Mouse (Mus musculus) gastrocnemius, adult 8-10 months (tissue): Measurements from ENCODE around the gene Cyth1. TPM values are rescaled to one million over a fixed set of nuclear protein-coding genes. Genes with fewer than 3 reads are reported as not detected.

Source experiments
- DNase-seq, 2 experiments: peaks; one replicate each; pipeline ENCODE4 v3.0.0; 2022; ENCODE audit warnings: low spot score in 2 of 2
- total RNA-seq, 4 experiments: library from RNA; stranded (reverse); gene quantifications; 2 replicates each; pipeline ENCODE4 v1.2.4; 2022

Cyth1 gene
- total RNA-seq, 4 experiments from 2014 or later: 26.6 to 38.4 (median 30.2) TPM

DNA sequence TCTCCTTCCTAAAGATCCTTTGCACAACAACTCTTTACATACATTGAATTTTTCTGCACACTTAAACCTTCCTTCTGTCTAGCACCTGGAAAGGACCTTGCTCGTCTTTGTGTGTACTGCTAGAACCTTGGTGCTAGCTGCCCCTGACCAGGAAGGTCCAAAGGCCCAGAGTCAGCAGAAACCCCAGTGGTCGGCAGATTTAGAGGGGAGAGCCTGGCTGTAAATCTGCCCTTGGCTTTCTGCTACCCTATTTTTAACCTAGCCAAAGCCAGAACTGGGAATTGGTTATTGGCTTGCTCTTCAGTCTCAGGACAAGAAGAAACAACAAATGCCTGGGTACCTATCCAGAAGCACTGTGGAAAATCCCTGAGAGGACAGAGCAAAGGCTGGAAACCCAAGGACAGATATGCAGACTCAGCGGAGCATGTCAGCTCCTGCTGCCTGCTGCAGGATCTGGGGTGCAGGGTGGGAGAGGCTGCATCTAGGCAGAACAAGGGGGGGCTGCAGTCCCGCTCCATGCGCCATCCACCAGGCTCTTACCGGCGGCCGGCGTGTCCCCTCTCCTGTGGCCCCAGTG is 46.5 kb downstream of the Cyth1 start:
- DNase-seq: no peak

DNA sequence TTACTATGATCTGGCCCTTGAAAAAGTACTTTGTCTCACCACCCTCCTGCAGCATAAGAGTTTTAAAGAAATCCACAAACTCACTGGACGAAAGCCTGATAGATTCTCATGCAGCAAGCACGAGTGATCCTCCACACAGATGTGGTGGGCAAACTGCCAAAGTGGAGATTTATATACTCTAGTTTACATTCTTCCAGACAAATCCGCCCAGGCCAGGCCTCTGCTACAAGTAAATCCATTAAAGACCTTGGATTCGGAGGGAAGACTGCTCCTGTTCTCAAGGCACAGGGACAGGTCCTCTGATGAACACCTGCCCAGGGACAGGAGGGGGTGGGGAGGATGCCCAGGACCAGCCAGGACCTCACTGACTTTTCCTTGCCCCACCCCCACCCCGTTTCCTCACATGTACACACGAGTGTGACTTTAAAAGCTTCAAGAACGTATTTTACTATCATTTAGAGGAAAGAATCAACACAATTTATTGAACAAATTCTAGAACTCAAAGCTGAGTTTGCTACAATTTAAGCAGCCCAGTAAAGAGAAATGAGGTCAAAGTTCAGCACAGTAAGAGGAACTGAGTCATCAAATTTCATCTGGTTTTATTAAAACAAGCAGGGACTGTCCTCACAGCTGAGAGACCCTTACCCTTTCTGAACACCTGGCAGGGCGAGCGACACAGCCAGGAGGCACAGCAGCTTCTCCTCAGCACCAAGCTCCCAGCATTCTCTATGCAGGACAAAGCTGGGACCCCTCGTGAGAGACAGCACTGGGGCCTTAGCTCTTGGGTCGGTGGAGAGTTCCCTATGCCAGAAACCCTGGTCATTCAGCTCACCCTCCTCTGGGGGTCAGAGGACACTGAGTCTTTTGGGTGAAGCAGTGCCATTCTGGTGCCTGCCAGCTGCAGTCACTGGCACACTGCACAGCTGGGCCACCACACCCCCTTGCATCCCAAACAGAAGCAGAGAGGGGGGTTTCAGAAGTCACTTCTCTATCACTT is 47.3 kb downstream of the Cyth1 start:
- DNase-seq: no peak

DNA sequence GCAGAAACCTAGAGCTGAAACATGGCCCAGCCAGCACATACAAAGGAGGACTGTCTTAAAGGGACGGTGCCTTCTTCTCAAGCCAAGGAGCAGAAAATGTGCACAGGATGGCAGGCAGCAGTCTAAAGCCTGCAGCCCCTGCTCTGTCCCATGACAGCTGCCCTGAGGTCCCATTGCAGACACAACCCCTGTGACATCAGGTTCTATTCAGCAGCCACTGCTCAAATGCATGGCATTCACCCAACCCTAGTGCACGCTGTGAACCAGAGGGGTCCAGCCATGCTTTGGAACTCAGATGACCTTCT is 50.1 kb downstream of the Cyth1 start:
- no peak for DNase-seq

DNA sequence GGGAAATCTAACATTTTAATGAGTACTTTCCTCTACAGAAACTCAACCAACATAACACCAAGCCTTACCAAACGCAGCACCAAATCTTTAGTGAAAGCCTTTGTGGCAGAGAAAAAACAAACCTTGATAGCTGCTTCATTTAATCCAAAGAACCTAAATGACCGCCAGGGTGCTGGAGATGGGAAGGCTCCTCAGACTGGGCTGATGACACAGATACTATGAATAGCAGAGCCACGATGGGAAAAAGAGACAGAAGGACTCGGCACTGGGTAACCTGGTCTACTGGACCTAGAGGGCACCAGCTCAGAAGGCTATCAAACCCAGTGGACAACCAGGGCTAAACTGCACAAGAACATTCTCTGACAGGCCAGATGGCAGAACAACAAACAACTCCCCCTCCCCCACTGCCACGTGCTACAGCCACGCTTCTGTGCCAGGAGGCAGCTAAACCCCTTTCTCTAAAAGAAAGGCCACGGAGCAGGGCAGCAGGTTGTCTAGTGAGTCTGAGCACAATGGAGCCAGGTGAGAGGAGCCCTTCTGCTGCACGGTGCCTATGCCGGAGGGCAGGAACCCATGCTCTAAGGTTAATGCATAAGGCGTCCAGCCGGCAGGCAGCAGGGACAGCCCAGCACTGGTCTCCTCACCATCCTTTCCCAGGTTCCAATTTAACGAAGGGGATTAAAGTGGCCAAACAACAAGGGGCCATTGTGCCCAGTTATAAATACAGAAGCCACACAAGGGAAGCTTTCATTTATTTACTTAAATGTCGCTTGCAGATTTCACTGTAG is 50.7 kb downstream of the Cyth1 start:
- DNase-seq: peak in 1 of 2 experiments; percentile 24

DNA sequence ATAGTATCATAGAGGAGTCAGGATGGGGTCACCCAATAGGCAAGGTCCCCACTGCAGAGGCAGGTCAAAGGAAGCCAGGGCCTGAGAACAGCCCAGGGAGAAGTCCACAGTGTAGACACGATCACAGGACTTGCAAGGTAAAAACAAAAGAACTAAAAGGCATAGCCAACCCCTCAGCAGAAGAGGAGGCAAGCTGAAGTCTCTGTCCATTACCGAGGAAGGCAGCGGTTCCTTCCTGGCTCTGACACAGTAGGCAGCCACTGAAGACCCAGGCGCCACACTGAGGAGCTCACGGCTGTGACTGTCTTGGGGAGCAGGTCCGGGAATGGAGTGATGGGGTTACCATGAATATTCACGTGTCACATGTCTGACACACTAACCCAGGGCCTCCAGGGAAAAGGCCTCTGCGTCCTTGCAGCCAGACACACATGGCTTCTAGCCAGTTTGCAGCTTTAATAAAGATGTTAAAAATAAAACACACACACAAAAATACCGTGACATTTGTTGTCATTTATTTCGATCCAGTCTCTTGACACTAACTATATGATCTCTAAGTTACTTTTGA is 51.5 kb downstream of the Cyth1 start:
- no peak for DNase-seq

DNA sequence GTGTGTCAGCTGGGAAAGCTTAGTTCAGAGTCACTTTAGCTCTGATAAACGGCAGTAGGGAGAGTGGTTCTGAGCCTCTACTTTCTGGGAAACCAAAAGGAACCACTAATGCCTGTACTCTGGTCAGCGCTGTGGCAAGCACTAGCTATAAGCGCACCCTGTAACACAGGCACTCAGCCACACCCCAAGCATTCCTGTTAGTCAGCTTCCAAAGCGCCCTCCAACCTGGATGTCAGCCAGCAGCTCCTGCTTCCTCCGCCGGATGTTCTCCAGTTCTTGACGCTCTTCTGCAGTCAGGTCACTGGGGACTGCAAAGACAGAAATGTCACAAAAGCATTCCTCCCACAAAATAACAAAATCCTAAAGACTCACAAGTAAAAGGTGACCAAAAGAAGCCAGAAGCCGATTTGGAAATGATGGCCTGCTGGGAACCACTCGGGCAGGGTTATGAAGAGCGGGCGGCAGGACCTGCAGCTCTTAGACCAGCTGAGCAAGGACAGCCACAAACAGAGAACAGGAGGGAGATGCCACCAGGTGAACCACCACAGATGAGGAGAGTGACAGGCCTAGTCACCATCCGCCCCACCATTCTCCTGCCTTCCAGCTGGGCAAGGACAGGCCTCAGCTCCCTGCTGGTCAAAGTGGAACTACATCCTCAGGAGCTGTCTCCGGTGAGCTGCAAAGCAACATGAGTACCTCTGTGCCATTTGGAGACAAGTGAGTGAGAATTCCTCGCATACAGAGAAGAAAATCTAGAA is 54.8 kb downstream of the Cyth1 start:
- peak; percentile 64 to 78 for DNase-seq

DNA sequence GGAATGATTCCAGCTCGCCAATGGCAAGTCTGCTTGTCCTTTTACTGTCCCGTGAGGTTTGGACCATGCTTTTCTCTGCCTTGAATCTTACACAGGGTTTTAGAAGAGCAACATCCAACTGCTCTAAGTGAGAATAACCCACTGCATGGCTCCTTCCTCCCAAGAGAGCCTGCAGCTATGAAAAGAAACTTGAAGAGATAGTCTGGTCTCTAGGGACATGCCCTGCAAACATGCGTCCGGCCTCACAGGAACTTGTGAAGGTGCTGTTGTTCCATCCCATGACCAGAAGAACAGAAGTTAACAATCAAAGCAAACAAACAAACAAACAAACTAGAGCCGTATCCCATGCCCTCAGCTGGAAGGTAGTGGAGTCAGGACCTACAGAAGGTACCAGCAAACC is 55.4 kb downstream of the Cyth1 start:
- no peak for DNase-seq

DNA sequence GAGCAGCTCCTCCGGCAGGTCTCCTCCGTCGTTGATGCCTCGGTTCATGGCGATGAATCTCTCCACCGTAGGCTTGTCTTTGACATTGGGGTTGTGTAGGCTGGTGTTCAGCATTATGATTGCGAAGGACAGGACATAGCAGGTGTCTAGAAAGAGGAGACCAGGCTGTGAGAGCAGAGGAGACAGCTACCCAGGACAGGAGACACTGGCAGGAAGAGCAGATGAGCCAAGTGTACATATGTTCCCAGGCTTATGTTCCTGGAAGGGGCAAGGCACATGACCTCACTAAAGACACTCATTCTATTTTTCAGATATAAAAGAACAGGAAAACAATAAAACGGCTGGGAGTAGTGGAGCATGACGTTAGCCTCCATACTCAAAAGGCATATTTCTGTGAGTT is 65.6 kb downstream of the Cyth1 start:
- DNase-seq: no peak

DNA sequence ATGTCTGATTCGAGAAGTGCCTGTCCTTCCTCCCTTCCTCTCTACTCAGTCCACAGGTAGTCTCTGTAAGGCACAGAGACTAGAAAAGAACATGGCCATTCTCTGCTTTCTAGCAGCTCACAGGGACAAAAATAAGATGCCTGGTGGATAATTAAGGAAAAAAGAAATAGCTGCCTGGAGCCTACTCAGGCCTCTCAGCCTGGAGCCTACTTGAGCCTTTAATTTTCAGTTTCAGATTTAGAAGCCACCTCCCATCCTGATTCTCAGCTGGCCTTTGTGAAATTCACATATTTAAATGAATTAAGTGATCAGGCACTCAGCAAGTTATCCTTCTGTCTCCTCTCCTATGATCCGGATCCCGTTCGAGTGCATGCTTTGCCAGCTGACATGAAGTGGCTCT is 66.0 kb downstream of the Cyth1 start:
- DNase-seq: no peak

DNA sequence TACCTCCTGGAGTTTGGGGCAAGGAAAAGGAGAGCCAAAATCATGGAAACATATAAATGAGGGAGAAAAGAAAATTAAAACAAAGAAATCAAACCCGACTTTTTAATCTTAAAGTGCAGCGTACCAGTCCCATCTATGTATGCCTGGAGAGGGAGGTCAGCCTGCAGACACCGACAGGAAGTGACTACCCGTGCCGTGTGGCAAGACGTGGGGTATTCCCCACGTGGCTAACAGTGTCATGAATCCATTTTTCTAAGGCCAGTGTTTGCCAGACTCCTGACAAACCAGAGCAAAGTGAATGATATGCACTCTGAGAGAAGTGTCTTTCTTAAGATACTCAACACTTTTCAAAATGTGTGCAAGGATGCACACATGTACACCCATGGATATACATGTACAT is 68.2 kb downstream of the Cyth1 start:
- DNase-seq: no peak

DNA sequence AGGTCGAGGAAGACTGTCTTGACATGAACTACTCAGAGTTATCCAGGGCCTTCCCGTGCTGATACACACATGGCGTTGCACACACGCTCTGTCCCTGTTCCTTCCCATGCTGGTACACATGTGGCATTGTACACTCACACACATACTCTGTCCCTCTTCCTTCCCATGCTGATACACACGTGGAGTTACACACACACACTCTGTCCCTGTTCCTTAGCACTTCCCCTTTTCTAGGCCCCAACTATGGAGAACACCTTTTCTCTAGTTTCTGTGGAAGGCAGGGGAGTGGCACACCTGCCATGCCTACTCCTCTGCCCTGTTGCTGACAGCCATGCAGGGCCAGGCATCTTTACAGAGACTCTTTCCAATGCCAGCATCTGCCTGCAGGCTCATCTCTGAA is 70.2 kb downstream of the Cyth1 start:
- DNase-seq: no peak

DNA sequence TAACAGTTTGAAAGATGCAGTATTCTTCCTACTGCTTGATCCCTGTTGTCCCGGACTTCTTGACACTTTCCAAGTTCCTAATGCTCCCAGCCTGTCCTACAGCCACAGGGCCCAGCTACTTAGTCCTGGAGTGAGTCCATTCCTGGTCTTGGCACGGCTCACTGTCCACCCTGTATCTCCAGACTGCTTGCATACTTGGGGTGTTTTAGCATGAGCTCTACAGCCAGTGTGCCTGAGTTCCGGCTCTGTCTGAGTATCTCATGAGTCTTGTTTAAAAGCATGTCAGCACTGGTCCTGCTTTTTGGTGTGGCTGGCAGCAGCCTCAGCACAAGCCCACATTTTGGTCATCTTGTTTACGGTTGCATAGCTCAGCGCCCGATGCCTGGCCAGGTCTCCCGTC is 73.6 kb downstream of the Cyth1 start:
- no peak for DNase-seq

DNA sequence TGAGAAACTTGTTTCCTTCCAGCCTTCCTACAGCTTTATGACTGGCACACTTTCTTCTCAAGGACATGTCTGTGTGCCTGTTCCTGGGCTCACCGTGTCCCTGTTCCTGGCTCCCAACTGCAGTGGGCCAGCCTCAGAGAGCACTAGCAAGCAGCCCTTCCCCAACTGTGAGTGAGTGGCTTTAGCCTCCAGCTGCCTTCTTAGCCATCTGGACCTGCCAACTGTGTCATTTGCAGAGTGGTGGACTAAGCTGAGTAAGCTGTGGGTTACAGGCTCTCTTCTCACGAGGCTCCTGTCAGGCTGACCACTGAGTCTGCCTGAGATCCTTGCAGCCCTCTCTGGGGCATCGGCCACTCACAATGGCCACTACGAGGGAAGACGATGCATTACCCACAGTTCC is 75.6 kb downstream of the Cyth1 start:
- no peak for DNase-seq

DNA sequence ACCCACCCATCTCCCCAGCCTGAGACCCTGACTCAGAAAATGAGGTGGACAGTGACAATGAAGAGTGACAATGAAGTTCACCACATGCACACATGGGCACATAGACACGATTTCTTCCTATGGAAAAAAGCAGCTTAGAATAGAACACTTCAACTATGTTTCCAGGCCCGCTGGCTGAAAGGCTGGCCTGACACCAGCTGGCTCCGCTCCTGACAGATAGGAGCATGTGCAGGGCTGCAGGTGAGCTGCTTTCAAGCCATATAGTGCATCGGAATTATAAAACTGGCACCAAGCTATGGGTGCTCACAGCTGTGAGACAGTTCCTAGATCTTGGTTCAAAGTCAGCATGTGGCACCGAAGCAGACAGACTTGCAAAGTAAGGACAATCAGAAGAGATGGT is 78.1 kb downstream of the Cyth1 start:
- no peak for DNase-seq

DNA sequence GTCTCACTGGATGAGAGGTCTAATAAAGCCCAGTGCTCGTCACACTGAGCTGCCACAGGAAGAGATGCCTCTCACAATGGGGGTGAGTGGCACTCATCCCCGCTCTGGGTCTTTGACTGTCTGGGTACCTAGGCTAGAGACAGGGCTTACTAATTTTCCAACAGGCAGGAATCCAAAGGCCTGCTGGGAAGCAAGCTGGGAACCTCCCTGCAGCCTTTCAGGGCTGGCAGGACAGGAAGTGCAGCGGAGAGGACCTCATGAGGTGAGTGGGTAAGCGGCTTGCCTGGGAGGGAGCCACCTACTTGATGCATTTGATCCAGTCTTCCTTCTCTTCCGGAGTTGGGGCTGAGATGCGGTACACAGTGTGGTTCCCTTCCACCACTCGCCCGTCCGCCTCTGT is 79.7 kb downstream of the Cyth1 start:
- no peak for DNase-seq

DNA sequence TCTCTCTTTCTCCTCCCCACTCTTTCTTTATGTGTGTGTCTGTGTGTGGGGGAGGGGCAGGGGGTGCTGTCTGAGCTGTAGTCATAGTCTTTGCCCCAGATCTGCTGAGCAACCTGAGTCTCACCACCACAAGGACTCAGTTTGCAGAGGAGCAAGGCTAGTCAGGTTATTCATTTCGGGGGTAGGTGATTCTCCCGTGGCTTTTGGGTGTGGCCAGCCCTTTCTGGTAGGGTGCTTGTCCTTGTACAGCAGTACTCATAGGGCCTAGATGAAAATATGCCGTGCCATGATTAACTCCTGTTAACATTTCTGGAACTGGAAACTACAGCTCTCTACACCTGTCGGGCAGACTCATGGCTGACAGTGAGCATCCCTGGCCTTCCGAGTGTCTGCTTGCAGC is 81.8 kb downstream of the Cyth1 start:
- no peak for DNase-seq

DNA sequence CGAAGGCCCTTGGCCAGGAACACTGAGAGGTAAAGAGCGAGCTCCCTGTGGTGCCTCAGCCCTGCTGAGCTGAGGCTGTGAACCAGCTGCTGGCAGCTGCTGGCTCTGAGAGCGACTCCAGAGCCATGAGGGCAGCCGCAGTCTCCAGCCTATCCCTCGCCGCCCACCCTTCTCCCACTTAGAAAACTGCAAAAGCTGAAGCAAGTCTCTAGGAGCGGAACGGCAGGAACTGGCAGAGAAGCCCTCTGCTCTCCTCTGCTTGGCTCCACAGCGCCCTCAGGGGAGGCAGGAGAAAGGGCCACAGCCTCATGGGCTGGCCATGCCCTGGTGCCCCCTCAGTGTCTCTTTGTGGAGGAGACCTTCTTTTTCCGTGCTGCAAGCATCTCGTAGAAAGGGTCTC is 82.7 kb downstream of the Cyth1 start:
- DNase-seq: no peak

DNA sequence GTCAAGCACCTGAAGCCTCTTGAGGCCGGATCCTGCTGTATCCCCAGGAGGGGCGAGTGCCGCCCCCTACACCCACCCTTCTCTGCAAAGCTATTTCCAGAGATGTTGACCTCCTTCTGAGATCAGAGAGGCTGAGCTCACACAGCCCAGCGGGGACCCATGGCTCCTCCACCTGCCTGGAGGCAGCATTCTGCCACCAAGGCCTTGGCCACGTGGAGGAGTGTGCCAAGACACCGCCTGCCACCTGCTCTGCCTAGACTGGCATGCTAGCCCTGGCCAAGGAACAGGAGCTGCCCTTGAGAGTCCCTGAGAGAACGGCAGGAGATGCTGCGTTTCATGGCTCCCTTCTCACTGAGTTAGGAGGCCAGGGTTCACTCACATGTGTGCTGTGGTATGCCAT is 83.8 kb downstream of the Cyth1 start:
- no peak for DNase-seq

DNA sequence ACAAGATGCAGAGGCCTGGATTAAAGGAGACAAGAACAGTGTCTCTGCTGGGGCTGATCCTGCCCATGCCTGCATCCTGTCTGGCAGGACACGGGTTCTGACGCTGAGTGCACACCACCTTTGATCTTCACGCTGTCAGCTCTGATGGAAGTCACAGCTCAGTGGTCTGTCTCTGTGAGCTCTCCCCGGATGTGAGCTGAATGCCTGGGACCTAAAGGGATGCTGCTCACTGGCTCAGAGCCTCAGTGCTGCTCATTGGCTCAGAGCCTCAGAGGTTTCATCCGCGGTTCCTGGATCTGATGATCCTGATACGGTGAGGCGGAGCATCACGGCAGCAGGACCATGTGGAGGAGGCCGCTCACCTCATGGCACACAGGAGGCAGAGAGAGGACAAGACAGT is 86.1 kb downstream of the Cyth1 start:
- DNase-seq: no peak

DNA sequence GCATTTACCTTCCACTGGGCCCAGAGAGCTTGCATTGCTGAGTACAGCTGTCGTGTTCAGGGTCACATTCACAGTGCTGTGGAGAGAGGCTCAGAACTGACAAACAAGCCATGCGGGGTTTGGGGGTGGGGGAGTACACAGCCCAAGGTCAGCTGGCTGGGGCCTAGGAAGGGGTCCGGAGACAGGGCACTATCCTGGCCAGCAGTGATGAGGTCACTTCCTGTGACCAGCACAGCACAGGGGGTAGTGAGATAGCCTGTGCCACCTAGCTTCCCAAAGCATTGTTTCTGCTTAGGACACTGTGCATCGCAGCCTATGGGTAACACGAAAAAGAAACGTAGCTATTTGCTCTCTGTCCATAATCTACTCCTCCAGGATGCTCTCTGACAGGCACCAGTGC is 87.2 kb downstream of the Cyth1 start:
- DNase-seq: no peak

DNA sequence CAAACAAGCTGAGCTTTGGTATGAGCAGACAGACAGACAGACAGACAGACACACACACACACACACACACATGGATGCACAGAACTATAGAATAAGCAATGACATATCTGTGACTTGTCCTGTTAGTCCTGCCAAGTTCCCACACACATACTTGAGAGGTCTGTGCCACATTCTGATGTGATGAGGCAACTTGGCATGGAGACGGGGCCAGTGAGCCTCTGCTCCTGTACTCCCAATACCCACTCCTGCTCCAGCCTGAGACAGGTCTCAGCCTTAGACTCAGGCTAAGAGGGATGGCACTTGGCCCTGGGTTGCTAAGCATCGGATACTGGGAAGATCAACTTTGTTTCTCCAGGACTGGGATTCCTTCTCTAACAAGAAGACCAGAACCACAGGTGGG is 87.6 kb downstream of the Cyth1 start:
- DNase-seq: no peak
